7 mouse cellular contexts compared by ENCODE assay signal in genomic region chr11:87404111-87404853, GRCm38 (mm10). TPM values are rescaled to one million over a fixed set of nuclear protein-coding genes. Genes with fewer than 3 reads are reported as not detected.
A peak's percentile ranks its signal among the peaks of the same experiment; 100 is the strongest.
DNase-seq lines count a peak whose midpoint lies in the region; ATAC-seq and TF ChIP-seq lines count a peak whose summit lies in the region.

No protein-coding gene starts in this region.

- H3K4me1 ChIP-seq in intestine, postnatal 0 days (replicated peaks; ENCODE audit: control insufficient read depth, insufficient read depth, low read length): 0 out of 2 replicates have a peak, but pooled peaks cover 3% of the 10 kb centered on the region
- H3K4me1 ChIP-seq in midbrain, embryonic 12.5 days: peaks cover 5% of the 10 kb centered on the region; the same call in 1 of the 2 replicates
- H3K4me1 ChIP-seq in small intestine, adult 2 months (ENCODE audit: control insufficient read depth, insufficient read depth, insufficient read length, low read length): peaks cover 4% of the 10 kb centered on the region; the same call in 1 of the 2 replicates

- peak overlapping the region; percentile 77 for H3K27ac ChIP-seq in intestine, postnatal 0 days (ENCODE audit: low read depth, low read length)
- H3K27ac ChIP-seq in midbrain, embryonic 12.5 days (replicated peaks): peak overlapping the region; percentile 90
- peak overlapping the region; percentile 64 for H3K27ac ChIP-seq in small intestine, adult 2 months (ENCODE audit: insufficient read depth, low read depth, low read length)

- peak; percentile 21; the same call in 1 of the 2 replicates for TF ChIP-seq CTCF in intestine, postnatal 0 days (IDR thresholded peaks at IDR 0.05; ENCODE audit: low read depth)
- TF ChIP-seq CTCF in small intestine, adult 2 months (IDR thresholded peaks at IDR 0.05; ENCODE audit: extremely low read depth, insufficient read length, insufficient replicate concordance, low read depth, low read length): peak; percentile 23; the same call in 1 of the 2 replicates

- peak overlapping the region; percentile 67 for H3K4me2 ChIP-seq in intestine, postnatal 0 days (replicated peaks; ENCODE audit: low read depth)
- peak overlapping the region; percentile 71 for H3K4me2 ChIP-seq in midbrain, embryonic 12.5 days (replicated peaks)

- peak overlapping the region; percentile 48; the same call in 1 of the 2 replicates for H3K9ac ChIP-seq in intestine, postnatal 0 days (ENCODE audit: low read depth, low read length)
- H3K9ac ChIP-seq in midbrain, embryonic 12.5 days (replicated peaks): peak overlapping the region; percentile 77

- no peak; the same call in none of the 2 replicates for TF ChIP-seq POLR2A in small intestine, adult 2 months (IDR thresholded peaks at IDR 0.05; ENCODE audit: low read depth, low read length)

- peak; percentile 89 for ATAC-seq in intestine, postnatal 0 days
- peak; percentile 90 for ATAC-seq in midbrain, embryonic 12.5 days (ENCODE audit: low FRiP score, low read depth)

- WGBS in intestine, postnatal 0 days: 2% methylated on average over 58 of the region's 58 CpGs
- 3% methylated on average over 58 of the region's 58 CpGs for WGBS in midbrain, embryonic 12.5 days
- WGBS in small intestine, adult 2 months: 2% methylated on average over 57 of the region's 58 CpGs

- no peaks in the 10 kb centered on the region for H3K36me3 ChIP-seq in intestine, postnatal 0 days (ENCODE audit: control insufficient read depth, insufficient read depth)
- 0 out of 2 replicates have a peak, but pooled peaks cover 4% of the 10 kb centered on the region for H3K36me3 ChIP-seq in midbrain, embryonic 12.5 days
- H3K36me3 ChIP-seq in small intestine, adult 2 months (ENCODE audit: control insufficient read depth, insufficient read depth, low read length): no peaks in the 10 kb centered on the region

- peak; percentile 97 for DNase-seq in adrenal gland, adult 2 months
- peak; percentile 97 for DNase-seq in embryo, embryonic 11.5 days (ENCODE audit: low read depth, low spot score)
- peak; percentile 92 to 93 for DNase-seq in gastrocnemius, postnatal 4 days (ENCODE audit: low spot score in 2 of 2)
- peak; percentile 98 for DNase-seq in left cerebral cortex, postnatal 4 days

- no peaks in the 10 kb centered on the region for H3K9me3 ChIP-seq in intestine, postnatal 0 days (ENCODE audit: control insufficient read depth)
- no peaks in the 10 kb centered on the region for H3K9me3 ChIP-seq in midbrain, embryonic 12.5 days

- peak overlapping the region; percentile 60 for H3K4me3 ChIP-seq in intestine, postnatal 0 days (ENCODE audit: low read depth, low read length)
- H3K4me3 ChIP-seq in midbrain, embryonic 12.5 days: peak overlapping the region; percentile 65
- H3K4me3 ChIP-seq in small intestine, adult 2 months (ENCODE audit: low read depth, low read length): peak overlapping the region; percentile 70

- H3K27me3 ChIP-seq in intestine, postnatal 0 days (replicated peaks; ENCODE audit: control insufficient read depth, insufficient read depth, low read length): no peaks in the 10 kb centered on the region
- H3K27me3 ChIP-seq in midbrain, embryonic 12.5 days: no peaks in the 10 kb centered on the region
- no peaks in the 10 kb centered on the region for H3K27me3 ChIP-seq in small intestine, adult 2 months (ENCODE audit: control insufficient read depth, insufficient read depth, low read length)

- intact Hi-C loops in left cerebral cortex, postnatal 4 days (cut with DNase I): loop anchor here (5.0 kb wide), 1 partner anchor 187 kb away; no protein-coding TSS in a partner anchor

RNA-seq across cellular contexts. Expression of gene Rad51c, which starts 0.5 kb away (rescaled TPM):
- 1 to 10 TPM; 1.6 to 2.2 TPM for total RNA-seq in adrenal gland, adult 2 months (2021)
- polyA plus RNA-seq in adrenal gland, adult 2 months (2012; rRNA removed): 0.13 and 0.15 TPM in 2 replicates
- total RNA-seq in gastrocnemius, postnatal 4 days (2021): 1 to 10 TPM; 3.9 to 4.6 TPM
- 1.9 and 2.0 TPM in 2 replicates for polyA plus RNA-seq in intestine, postnatal 0 days (2015; fragmentation: Nextera tagmentation; extraction: Ambion mirVana)
- 1 to 10 TPM; 4.0 to 4.8 TPM for total RNA-seq in left cerebral cortex, postnatal 4 days (2021)
- polyA plus RNA-seq in midbrain, embryonic 12.5 days (2016; fragmentation: Nextera tagmentation; extraction: Ambion mirVana): 9.8 and 12.0 TPM in 2 replicates
- 0.05 and 0.37 TPM in 2 replicates for polyA plus RNA-seq in small intestine, adult 2 months (2012; rRNA removed)

RNA-seq across cellular contexts. Expression of gene Tex14, which starts 0.6 kb away (rescaled TPM):
- 1 to 10 TPM in 1 of 2 experiments, under 1 TPM in 1; 0.35 to 1.3 TPM for total RNA-seq in adrenal gland, adult 2 months (2021)
- 0.03 and 0.08 TPM in 2 replicates for polyA plus RNA-seq in adrenal gland, adult 2 months (2012; rRNA removed)
- 1 to 10 TPM; 1.0 to 1.3 TPM for total RNA-seq in gastrocnemius, postnatal 4 days (2021)
- 1.3 and 1.8 TPM in 2 replicates for polyA plus RNA-seq in intestine, postnatal 0 days (2015; fragmentation: Nextera tagmentation; extraction: Ambion mirVana)
- total RNA-seq in left cerebral cortex, postnatal 4 days (2021): under 1 TPM; 0.34 to 0.44 TPM
- polyA plus RNA-seq in midbrain, embryonic 12.5 days (2016; fragmentation: Nextera tagmentation; extraction: Ambion mirVana): 0.60 TPM in 1 of 2 replicates, not detected in the other
- 0.19 TPM in 1 of 2 replicates, not detected in the other for polyA plus RNA-seq in small intestine, adult 2 months (2012; rRNA removed)

RNA-seq across cellular contexts. Expression of gene Ppm1e, which starts 45.5 kb away (rescaled TPM):
- total RNA-seq in adrenal gland, adult 2 months (2021): 10 to 100 TPM; 21.6 to 28.1 TPM
- 5.5 and 5.9 TPM in 2 replicates for polyA plus RNA-seq in adrenal gland, adult 2 months (2012; rRNA removed)
- total RNA-seq in gastrocnemius, postnatal 4 days (2021): under 1 TPM; 0.71 to 0.86 TPM
- 1.4 and 1.7 TPM in 2 replicates for polyA plus RNA-seq in intestine, postnatal 0 days (2015; fragmentation: Nextera tagmentation; extraction: Ambion mirVana)
- total RNA-seq in left cerebral cortex, postnatal 4 days (2021): 100 to 1,000 TPM; 106 to 111 TPM
- 19.4 and 22.4 TPM in 2 replicates for polyA plus RNA-seq in midbrain, embryonic 12.5 days (2016; fragmentation: Nextera tagmentation; extraction: Ambion mirVana)
- 0.53 and 0.80 TPM in 2 replicates for polyA plus RNA-seq in small intestine, adult 2 months (2012; rRNA removed)

Comparison
In these comparisons a context has a peak if more than half of its experiments do, and no peak if none do; other contexts are left out.
1. Peak in every context shown above with its lines: DNase-seq, ATAC-seq, H3K4me3 ChIP-seq and H3K27ac ChIP-seq.